Mouse (Mus musculus): ENCODE measurements around the gene Csnk1g1.

DNA sequence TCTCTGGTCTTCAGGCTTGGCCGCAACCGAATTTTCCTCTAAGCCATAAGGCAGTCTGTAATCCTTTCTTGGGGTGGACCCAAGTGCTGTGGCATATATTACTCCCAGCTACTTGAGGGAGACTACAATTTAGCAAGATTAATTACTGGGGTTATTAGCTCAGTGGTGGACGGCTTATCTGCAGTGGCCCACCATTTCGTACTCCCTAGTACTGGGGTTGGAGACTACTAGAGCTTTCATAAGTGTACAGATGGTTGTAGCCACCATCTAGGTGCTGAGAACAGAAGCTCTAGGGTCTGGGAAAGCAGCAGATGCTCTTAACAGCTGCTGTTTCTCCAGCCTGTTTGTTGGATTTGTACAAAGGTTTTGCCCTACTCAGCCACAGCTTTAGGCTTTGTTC, 152.3 kb downstream of the Csnk1g1 start:
- TF ChIP-seq POLR2A (IDR thresholded peaks at IDR 0.05; ENCODE audit: extremely low read depth, insufficient read depth, low read length) (no peak), CTCF (IDR thresholded peaks at IDR 0.05; ENCODE audit: extremely low read depth, insufficient read depth, low read length) (no peak)
